Mouse (Mus musculus) heart, adult 2 months (tissue): ENCODE measurements around the gene Mageb3.

Experiments used
- CTCF ChIP-seq: fragments of 200-600 bp; IDR thresholded peaks from 2 replicates; pipeline ENCODE4 v1.8.1; 2022; ENCODE audit warnings: antibody characterized with exemption, mild to moderate bottlenecking, moderate library complexity
- EP300 ChIP-seq: fragments of 200-500 bp; IDR thresholded peaks from 2 replicates; pipeline ENCODE4 v1.6.1; 2011; ENCODE audit warnings: low read depth, low read length, control low read depth; ENCODE audit not compliant: insufficient read depth

DNA sequence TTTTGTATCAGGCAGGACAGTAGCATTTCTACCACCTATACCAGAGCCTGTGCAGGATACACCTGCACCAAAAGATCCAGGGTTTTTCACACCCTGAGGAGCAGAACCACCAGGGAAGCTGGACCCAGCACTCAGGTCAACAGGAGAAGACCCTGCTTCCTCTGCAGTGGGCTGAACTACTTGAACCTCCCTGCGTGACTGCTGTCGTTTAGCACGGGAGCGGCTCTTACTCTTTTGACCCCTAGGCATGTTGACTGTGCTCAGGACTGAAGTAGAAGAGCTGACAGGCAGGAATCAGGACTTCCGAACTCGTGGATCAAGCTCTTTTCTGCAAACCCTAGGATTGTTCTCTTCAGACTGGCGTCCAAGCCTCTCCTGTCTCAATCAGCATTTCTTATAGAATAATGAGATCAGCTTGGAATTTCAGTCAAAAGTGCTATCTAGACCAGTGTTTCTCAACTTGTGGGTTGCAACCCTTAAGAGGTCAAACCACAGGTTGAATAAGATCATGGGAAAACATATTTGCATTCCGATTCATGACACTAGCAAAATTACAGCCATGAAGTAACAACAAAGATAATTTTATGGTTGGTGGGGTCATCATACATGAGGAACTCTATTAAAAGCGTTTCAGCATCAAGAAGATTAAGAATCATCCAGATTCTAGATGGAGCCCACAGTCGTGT is 778 bp downstream of the Mageb3 start:
- TF ChIP-seq EP300 (no peak), CTCF (no peak)
